11 mouse cellular contexts compared by ENCODE assay signal in genomic region chr2:132514353-132514752, GRCm38 (mm10).
DNase-seq lines count a peak whose midpoint lies in the region; ATAC-seq lines count a peak whose summit lies in the region.
"Had no signal": no experiment of that assay in that cellular context is flagged by ENCODE, and none has a peak within 500 bp of the region (broad histone marks: within the 10 kb centered on the region; RNA-seq: fewer than 3 reads in every experiment).

No protein-coding gene starts in this region.

- ATAC-seq in heart, embryonic 11.5 days (replicated peaks; ENCODE audit: insufficient number of reproducible peaks, low FRiP score, low TSS enrichment) = no peak
- ATAC-seq in erythroblast, adult 5-6 weeks (replicated peaks; ENCODE audit: low FRiP score, poor library complexity, severe bottlenecking) = no peak
- ATAC-seq in kidney, embryonic 16.5 days (ENCODE audit: low FRiP score, low TSS enrichment) = no peak
- ATAC-seq: liver, postnatal 0 days had no signal

- H3K4me2 ChIP-seq in heart, embryonic 11.5 days = no peak overlapping the region
- H3K4me2 ChIP-seq in kidney, embryonic 16.5 days (replicated peaks; ENCODE audit: low read depth, low read length) = no peak overlapping the region
- H3K4me2 ChIP-seq: heart, embryonic 13.5 days had no signal

- no peaks in the 10 kb centered on the region for H3K27me3 ChIP-seq in heart, embryonic 11.5 days (ENCODE audit: control insufficient read depth, insufficient read depth, low read length)
- no peaks in the 10 kb centered on the region for H3K27me3 ChIP-seq in kidney, embryonic 16.5 days (ENCODE audit: insufficient read depth, low read length)

- H3K36me3 ChIP-seq in heart, embryonic 11.5 days (ENCODE audit: control insufficient read depth, insufficient read depth, low read length) = no peaks in the 10 kb centered on the region
- no peaks in the 10 kb centered on the region for H3K36me3 ChIP-seq in kidney, embryonic 16.5 days (ENCODE audit: insufficient read depth, low read length)
- H3K36me3 ChIP-seq: heart, embryonic 13.5 days had no signal

- H3K4me3 ChIP-seq in heart, embryonic 11.5 days (ENCODE audit: low read depth, low read length) = no peak overlapping the region
- H3K4me3 ChIP-seq in kidney, embryonic 16.5 days (ENCODE audit: low read length) = no peak overlapping the region
- H3K4me3 ChIP-seq: heart, embryonic 13.5 days had no signal

- intact Hi-C loops in heart, postnatal 10 days (cut with DNase I) = loop anchor here (10.0 kb wide), 1 partner anchor 300 kb away; the partner anchor contains the start of genes Mcm8 and Trmt6

- DNase-seq in heart, postnatal 10 days = peak; percentile 38 to 47
- DNase-seq in thymus, postnatal 14 days = peak; percentile 52
- no peak for DNase-seq in thymus, adult 18-20 months
- DNase-seq in layer of hippocampus, postnatal 36 days = peak; percentile 46 to 48
- no peak for DNase-seq in spleen, adult 12 weeks (ENCODE audit: low spot score)
- DNase-seq: kidney, adult 8-10 months; liver, postnatal 0 days had no signal

- no peak overlapping the region for H3K27ac ChIP-seq in heart, embryonic 11.5 days (ENCODE audit: low read depth, low read length)
- no peak overlapping the region for H3K27ac ChIP-seq in kidney, embryonic 16.5 days (ENCODE audit: low read length)
- H3K27ac ChIP-seq: heart, embryonic 13.5 days had no signal

- H3K9me3 ChIP-seq in heart, embryonic 11.5 days (replicated peaks; ENCODE audit: control insufficient read depth, low read length) = no peaks in the 10 kb centered on the region
- H3K9me3 ChIP-seq in kidney, embryonic 16.5 days (ENCODE audit: low read length) = no peaks in the 10 kb centered on the region
- H3K9me3 ChIP-seq: heart, embryonic 13.5 days had no signal

- peaks cover 8% of the 10 kb centered on the region; the same call in 1 of the 2 replicates for H3K4me1 ChIP-seq in heart, embryonic 11.5 days (ENCODE audit: control insufficient read depth, insufficient read depth, low read length)
- no peaks in the 10 kb centered on the region for H3K4me1 ChIP-seq in kidney, embryonic 16.5 days (ENCODE audit: insufficient read depth, low read length)

- no peak overlapping the region for H3K9ac ChIP-seq in heart, embryonic 11.5 days (ENCODE audit: low read depth, low read length)
- H3K9ac ChIP-seq in kidney, embryonic 16.5 days (replicated peaks; ENCODE audit: low read length) = no peak overlapping the region
- H3K9ac ChIP-seq: heart, embryonic 13.5 days; liver, postnatal 0 days had no signal

- 53% methylated on average over 6 of the region's 6 CpGs for WGBS in heart, embryonic 11.5 days (ENCODE audit: insufficient replicate concordance)
- WGBS in kidney, embryonic 16.5 days = 64% methylated on average over 6 of the region's 6 CpGs

Comparison
In these comparisons a context has a peak if more than half of its experiments do, and no peak if none do; other contexts are left out.
1. DNase-seq: peak in heart, postnatal 10 days (2 of 2), thymus, postnatal 14 days (single experiment) and layer of hippocampus, postnatal 36 days (2 of 2); none in thymus, adult 18-20 months (0 of 2) and spleen, adult 12 weeks (single experiment).